Mouse (Mus musculus) right cerebral cortex, adult 2 months (tissue): ENCODE measurements around the gene Fga.

Experiments used
- DNase-seq, 2 experiments: peaks; one replicate each; pipeline ENCODE4 v3.0.0; 2021 to 2022; ENCODE audit warnings: low spot score in 2 of 2

Gene Fga

GRCm38 (mm10) chr3:83025475-83026301 is at the start of gene Fga:
Fga (plus strand) TSS chr3:83026076.
- DNase-seq, result no peak

GRCm38 (mm10) chr3:82980818-82981217 is 45.1 kb upstream of the Fga start:
- DNase-seq, result no peak

GRCm38 (mm10) chr3:82981861-82982260 is 44.0 kb upstream of the Fga start:
- DNase-seq, result no peak

- DNase-seq, result no peak
Observed at GRCm38 (mm10) chr3:82984840-82985239, 41.0 kb upstream of the Fga start.

- DNase-seq, result no peak
Observed at GRCm38 (mm10) chr3:82991963-82992362, 33.9 kb upstream of the Fga start.

- no peak for DNase-seq
Observed at GRCm38 (mm10) chr3:82992956-82993355, 32.9 kb upstream of the Fga start.

GRCm38 (mm10) chr3:82995368-82995767 is 30.5 kb upstream of the Fga start:
- DNase-seq, result no peak

- no peak for DNase-seq
Observed at GRCm38 (mm10) chr3:82996656-82997055, 29.2 kb upstream of the Fga start.

- DNase-seq, result peak; percentile 47 to 60
Observed at GRCm38 (mm10) chr3:82998772-82999463, 27.0 kb upstream of the Fga start.

GRCm38 (mm10) chr3:82999995-83000394 is 25.9 kb upstream of the Fga start:
- DNase-seq, result no peak

- DNase-seq, result peak; percentile 31 to 63
Observed at GRCm38 (mm10) chr3:83002191-83002590, 23.7 kb upstream of the Fga start.

- no peak for DNase-seq
Observed at GRCm38 (mm10) chr3:83003068-83003467, 22.8 kb upstream of the Fga start.

GRCm38 (mm10) chr3:83004801-83005200 is 21.1 kb upstream of the Fga start:
- no peak for DNase-seq

- DNase-seq, result no peak
Observed at GRCm38 (mm10) chr3:83007557-83007956, 18.3 kb upstream of the Fga start, which contains the start of gene Fgg. Fgg (plus strand) TSS chr3:83007724.

- DNase-seq, result no peak
Observed at GRCm38 (mm10) chr3:83010291-83010690, 15.6 kb upstream of the Fga start.

GRCm38 (mm10) chr3:83011136-83011535 is 14.7 kb upstream of the Fga start:
- DNase-seq, result no peak

GRCm38 (mm10) chr3:83011565-83011964 is 14.3 kb upstream of the Fga start:
- DNase-seq, result no peak

- DNase-seq, result no peak
Observed at GRCm38 (mm10) chr3:83012636-83013035, 13.2 kb upstream of the Fga start.

GRCm38 (mm10) chr3:83013951-83014350 is 11.9 kb upstream of the Fga start:
- no peak for DNase-seq

GRCm38 (mm10) chr3:83016236-83016635 is 9.6 kb upstream of the Fga start:
- DNase-seq, result no peak

GRCm38 (mm10) chr3:83020387-83020786 is 5.5 kb upstream of the Fga start:
- no peak for DNase-seq

GRCm38 (mm10) chr3:83021176-83021575 is 4.7 kb upstream of the Fga start:
- no peak for DNase-seq

- DNase-seq, result no peak
Observed at GRCm38 (mm10) chr3:83025036-83025435, 840 bp upstream of the Fga start.
